Mouse (Mus musculus) CH12.LX (cell line): ENCODE measurements around the gene Tacc2.

Experiments
- CTCF ChIP-seq, 2 experiments: IDR thresholded peaks in 1 of 2; conservative IDR thresholded peaks in 1 of 2; 2 replicates each; pipeline ENCODE4 v1.5.1; 2011 to 2012; ENCODE audit warnings: low read depth in 2 of 2, low read length in 2 of 2, improper control_type of control experiment in 1 of 2, inconsistent platforms in 1 of 2, mild to moderate bottlenecking in 1 of 2, moderate library complexity in 1 of 2
- EP300 ChIP-seq: IDR thresholded peaks from 2 replicates; pipeline ENCODE4 v1.6.1; 2011; ENCODE audit warnings: low read length, improper control_type of control experiment
- MAX ChIP-seq: IDR thresholded peaks from 2 replicates; pipeline ENCODE4 v1.6.1; 2011; ENCODE audit warnings: low read length, improper control_type of control experiment
- MAZ ChIP-seq: IDR thresholded peaks from 2 replicates; pipeline ENCODE4 v1.6.1; 2012; ENCODE audit warnings: low read depth, mild to moderate bottlenecking, inconsistent platforms, low read length, improper control_type of control experiment, moderate library complexity
- POLR2A ChIP-seq: IDR thresholded peaks from 2 replicates; pipeline ENCODE4 v1.6.1; 2011; ENCODE audit warnings: low read depth, mild to moderate bottlenecking, improper control_type of control experiment, low read length
- UBTF ChIP-seq: IDR thresholded peaks from 2 replicates; pipeline ENCODE4 v1.6.1; 2012; ENCODE audit warnings: low read depth, mild to moderate bottlenecking, inconsistent platforms, low read length, improper control_type of control experiment, moderate library complexity
- ZKSCAN1 ChIP-seq: IDR thresholded peaks from 2 replicates; pipeline ENCODE4 v1.6.1; 2012; ENCODE audit warnings: low read depth, inconsistent platforms, low read length, improper control_type of control experiment, borderline replicate concordance

DNA sequence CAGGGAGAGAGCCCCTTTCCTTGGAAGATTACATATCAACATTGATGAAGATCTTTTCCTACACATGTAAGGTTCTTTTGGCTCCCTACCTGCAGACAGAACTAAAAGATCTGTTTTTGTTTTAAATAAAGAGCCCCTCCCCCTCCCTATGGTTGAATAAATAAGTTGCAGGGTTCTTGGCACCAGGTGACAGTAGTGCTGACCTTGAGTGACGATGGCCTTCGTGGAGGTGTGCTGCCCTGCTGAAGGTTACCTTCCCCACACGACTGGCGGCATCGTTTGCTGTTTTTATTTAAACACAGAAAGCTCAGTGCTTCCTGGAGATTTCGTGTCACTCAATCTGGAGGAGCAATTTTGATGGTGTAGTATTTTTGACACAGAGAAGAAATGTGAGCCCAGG lies 113.6 kb downstream of the Tacc2 start:
- TF ChIP-seq CTCF (conservative IDR thresholded peaks at IDR 0.05 in 1 of 2, IDR thresholded peaks at IDR 0.05 in 1 of 2; ENCODE audit: low read depth in 2 of 2, low read length in 2 of 2): no peak
- TF ChIP-seq EP300: no peak
- TF ChIP-seq UBTF: no peak
- TF ChIP-seq MAX: no peak
- no peak for TF ChIP-seq POLR2A
- no peak for TF ChIP-seq MAZ
- TF ChIP-seq ZKSCAN1: no peak
